Mouse (Mus musculus) heart, adult 2 months (tissue): ENCODE data around the gene Larp1b.

ENCODE experiments used
- CTCF ChIP-seq: fragments of 200-600 bp; IDR thresholded peaks from 2 replicates; pipeline ENCODE4 v1.8.1; 2022; ENCODE audit warnings: antibody characterized with exemption, mild to moderate bottlenecking, moderate library complexity
- EP300 ChIP-seq: fragments of 200-500 bp; IDR thresholded peaks from 2 replicates; pipeline ENCODE4 v1.6.1; 2011; ENCODE audit warnings: low read depth, low read length, control low read depth; ENCODE audit not compliant: insufficient read depth
- POLR2A ChIP-seq: fragments of 200-500 bp; IDR thresholded peaks from 2 replicates; pipeline ENCODE4 v1.6.1; 2011; ENCODE audit warnings: mild to moderate bottlenecking, low read depth, low read length, control low read depth; ENCODE audit not compliant: insufficient read depth

DNA sequence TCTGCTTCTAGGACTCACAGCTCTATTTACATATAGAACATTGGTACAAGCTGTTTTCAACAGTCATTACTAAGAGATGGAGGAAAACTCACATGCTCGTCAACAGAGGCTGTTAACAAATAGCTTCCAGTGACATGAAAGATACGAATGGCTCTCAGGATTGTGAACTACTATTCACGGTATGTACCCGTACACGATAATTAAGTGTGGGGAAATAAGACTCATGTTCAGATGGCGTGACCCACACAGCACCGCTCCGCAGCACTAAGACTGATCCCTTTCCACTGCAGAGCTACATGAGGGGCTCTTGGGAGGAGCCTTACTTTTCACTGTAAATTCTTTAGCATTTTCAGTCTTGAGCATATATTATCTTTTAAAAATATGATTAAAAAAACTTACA is 125.7 kb downstream of the Larp1b start:
- no peak for TF ChIP-seq POLR2A
- TF ChIP-seq CTCF, result no peak
- TF ChIP-seq EP300, result no peak
